Mouse (Mus musculus) bone marrow macrophage, adult 2 months (primary cell): ENCODE measurements around the gene Bst1.

ENCODE experiments used
- CTCF ChIP-seq: IDR thresholded peaks from 2 replicates; pipeline ENCODE4 v1.5.1; 2012; ENCODE audit warnings: low read depth, mild to moderate bottlenecking, low read length, moderate library complexity
- POLR2A ChIP-seq: IDR thresholded peaks from 2 replicates; pipeline ENCODE4 v1.6.1; 2012; ENCODE audit warnings: mild to moderate bottlenecking, low read depth, low read length, borderline replicate concordance

DNA sequence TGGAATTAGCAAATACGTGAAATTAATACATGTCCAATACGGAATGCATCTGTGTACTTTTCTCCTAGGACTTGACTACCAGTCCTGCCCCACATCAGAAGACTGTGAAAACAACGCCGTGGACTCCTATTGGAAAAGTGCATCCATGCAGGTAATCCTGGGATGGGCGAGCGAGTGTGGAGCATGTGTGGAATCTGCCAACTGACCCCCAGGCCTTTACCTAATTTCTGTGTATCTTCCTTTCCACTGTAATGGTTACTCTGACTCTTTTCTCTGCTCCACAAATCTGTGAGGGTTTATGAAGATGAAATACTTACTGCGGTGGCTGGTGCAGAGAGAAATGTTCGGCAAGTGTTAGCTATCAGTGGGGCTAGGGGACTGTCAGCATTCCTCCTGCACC, 3.5 kb downstream of the Bst1 start:
- TF ChIP-seq CTCF (no peak), POLR2A (no peak)
